Mouse (Mus musculus) spleen, adult 2 months (tissue): ENCODE measurements around the gene Gm5426. TPM values are rescaled to one million over a fixed set of nuclear protein-coding genes. Genes with fewer than 3 reads are reported as not detected.
A peak's percentile ranks its signal among the peaks of the same experiment; 100 is the strongest.

Source experiments
- DNase-seq, 2 experiments: peaks; one replicate each; pipeline versions ENCODE4 v3.0.0 to v3.0.0-alpha.2; 2012 to 2021; ENCODE audit warnings: low spot score in 2 of 2, low read depth in 1 of 2
- H3K27ac ChIP-seq: fragments of 200-500 bp; 2 replicates; pipeline ENCODE4 v1.5.1; 2012; ENCODE audit warnings: low read length, inconsistent platforms; ENCODE audit not compliant: insufficient read depth
- H3K27me3 ChIP-seq: fragments of 200-500 bp; 2 replicates; pipeline ENCODE4 v1.6.1; 2012; ENCODE audit warnings: mild to moderate bottlenecking, moderate library complexity, low read length, inconsistent platforms; ENCODE audit not compliant: control insufficient read depth, insufficient read depth
- H3K36me3 ChIP-seq: fragments of 200-500 bp; 2 replicates; pipeline ENCODE4 v1.6.1; 2012; ENCODE audit warnings: mild to moderate bottlenecking, low read length, inconsistent platforms; ENCODE audit not compliant: control insufficient read depth, insufficient read depth
- H3K4me1 ChIP-seq: fragments of 200-500 bp; 2 replicates; pipeline ENCODE4 v1.6.1; 2011; ENCODE audit warnings: inconsistent platforms; ENCODE audit not compliant: control insufficient read depth, insufficient read depth, insufficient read length
- H3K4me3 ChIP-seq: fragments of 200-500 bp; 2 replicates; pipeline ENCODE4 v1.5.1; 2011; ENCODE audit warnings: mild to moderate bottlenecking, inconsistent platforms; ENCODE audit not compliant: insufficient read depth, insufficient read length; ENCODE audit errors: extremely low read depth
- CTCF ChIP-seq: fragments of 200-500 bp; IDR thresholded peaks from 2 replicates; pipeline ENCODE4 v1.5.1; 2011; ENCODE audit warnings: mild to moderate bottlenecking, inconsistent platforms; ENCODE audit not compliant: insufficient read depth, insufficient read length, insufficient replicate concordance; ENCODE audit errors: extremely low read depth
- POLR2A ChIP-seq: fragments of 200-500 bp; IDR thresholded peaks from 2 replicates; pipeline ENCODE4 v1.6.1; 2011; ENCODE audit warnings: low read depth, low read length, inconsistent platforms
- whole genome bisulfite sequencing: fragments of 180-500 bp; shearing (Covaris S2); methylation state at CpG from one replicate; pipeline ENCODE4 v1.1.7; 2018; 5-methylcytosine and 5-hydroxymethylcytosine counted together
- polyA plus RNA-seq: library from polyadenylated mRNA; depleted of rRNA; stranded (reverse); fragments of >200 nt; gene quantifications from 2 replicates; pipeline ENCODE4 v1.2.3, GENCODE M21; 2012

Gene Gm5426
- polyA plus RNA-seq, 1 experiment, result not detected

GRCm38 (mm10) chr10:96162975-96163706, 26.7 kb downstream of the Gm5426 start:
- Histone ChIP-seq H3K4me1 (no peaks in the 10 kb centered on the region), H3K36me3 (no peaks in the 10 kb centered on the region), H3K27ac (peak overlapping the region; percentile 29; the same call in 1 of the 2 replicates), H3K4me3 (no peak overlapping the region), H3K27me3 (no peaks in the 10 kb centered on the region)
- no peak for TF ChIP-seq CTCF
- TF ChIP-seq POLR2A, result no peak
- no peak for DNase-seq
- 82% methylated on average over 7 of the region's 7 CpGs for WGBS

- Histone ChIP-seq H3K36me3 (no peaks in the 10 kb centered on the region), H3K4me3 (no peak overlapping the region), H3K27ac (no peak overlapping the region), H3K27me3 (no peaks in the 10 kb centered on the region), H3K4me1 (no peaks in the 10 kb centered on the region)
- 75% methylated on average over 4 of the region's 4 CpGs for WGBS
- DNase-seq, result no peak
- TF ChIP-seq CTCF, result no peak
- no peak for TF ChIP-seq POLR2A
Measured at GRCm38 (mm10) chr10:96163791-96164190, 27.4 kb downstream of the Gm5426 start.

- H3K27ac ChIP-seq, result no peak overlapping the region
- H3K4me1 ChIP-seq, result no peaks in the 10 kb centered on the region
- TF ChIP-seq CTCF (no peak), POLR2A (no peak)
- DNase-seq, result no peak
- H3K36me3 ChIP-seq, result no peaks in the 10 kb centered on the region
- no peaks in the 10 kb centered on the region for H3K27me3 ChIP-seq
- 84% methylated on average over 4 of the region's 4 CpGs for WGBS
- H3K4me3 ChIP-seq, result no peak overlapping the region
Measured at GRCm38 (mm10) chr10:96165260-96165659, 28.9 kb downstream of the Gm5426 start.

GRCm38 (mm10) chr10:96168998-96169397, 32.6 kb downstream of the Gm5426 start:
- WGBS, result 92% methylated on average over 4 of the region's 4 CpGs
- no peak for DNase-seq
- Histone ChIP-seq H3K4me3 (no peak overlapping the region), H3K36me3 (no peaks in the 10 kb centered on the region), H3K27ac (no peak overlapping the region), H3K4me1 (no peaks in the 10 kb centered on the region; the same call in 1 of the 2 replicates), H3K27me3 (no peaks in the 10 kb centered on the region)
- TF ChIP-seq CTCF, result no peak

GRCm38 (mm10) chr10:96171546-96171945, 35.1 kb downstream of the Gm5426 start:
- DNase-seq, result no peak
- H3K4me3 ChIP-seq, result no peak overlapping the region
- no peaks in the 10 kb centered on the region for H3K36me3 ChIP-seq
- no peak overlapping the region for H3K27ac ChIP-seq
- no peaks in the 10 kb centered on the region; the same call in 1 of the 2 replicates for H3K4me1 ChIP-seq
- H3K27me3 ChIP-seq, result no peaks in the 10 kb centered on the region
- TF ChIP-seq POLR2A, result no peak

- H3K4me3 ChIP-seq, result no peak overlapping the region
- WGBS, result 62% methylated on average over 4 of the region's 4 CpGs
- no peak for TF ChIP-seq CTCF
- TF ChIP-seq POLR2A, result no peak
- no peak overlapping the region for H3K27ac ChIP-seq
- no peak for DNase-seq
- H3K27me3 ChIP-seq, result no peaks in the 10 kb centered on the region
- no peaks in the 10 kb centered on the region; the same call in 1 of the 2 replicates for H3K4me1 ChIP-seq
- no peaks in the 10 kb centered on the region for H3K36me3 ChIP-seq
Measured at GRCm38 (mm10) chr10:96172964-96173363, 36.6 kb downstream of the Gm5426 start.

GRCm38 (mm10) chr10:96173771-96174170, 37.4 kb downstream of the Gm5426 start:
- TF ChIP-seq POLR2A (no peak), CTCF (no peak)
- WGBS, result 88% methylated on average over 10 of the region's 10 CpGs

More at GRCm38 (mm10) chr10:96173771-96174170, 37.4 kb downstream of the Gm5426 start:
- H3K27ac ChIP-seq, result peak overlapping the region; percentile 16
- H3K4me3 ChIP-seq, result no peak overlapping the region
- no peaks in the 10 kb centered on the region; the same call in 1 of the 2 replicates for H3K4me1 ChIP-seq
- H3K36me3 ChIP-seq, result no peaks in the 10 kb centered on the region
- no peaks in the 10 kb centered on the region for H3K27me3 ChIP-seq
- DNase-seq, result no peak
